In genomic region chr2:93613020-93613419, GRCm38 (mm10) we compare ENCODE assay signal across 40 mouse cellular contexts. TPM values are rescaled to one million over a fixed set of nuclear protein-coding genes. Genes with fewer than 3 reads are reported as not detected.
"Had no signal": no experiment of that assay in that cellular context is flagged by ENCODE, and none has a peak within 500 bp of the region (broad histone marks: within the 10 kb centered on the region; RNA-seq: fewer than 3 reads in every experiment).

No protein-coding gene starts in this region.

- H3K4me2 ChIP-seq: heart, embryonic 11.5 days; heart, embryonic 13.5 days; heart, embryonic 15.5 days; hindbrain, embryonic 12.5 days; hindbrain, embryonic 14.5 days; kidney, embryonic 15.5 days; limb, embryonic 13.5 days; limb, embryonic 15.5 days had no signal

- H3K4me1 ChIP-seq: heart, embryonic 15.5 days had no signal

- H3K36me3 ChIP-seq: heart, embryonic 13.5 days; heart, embryonic 15.5 days; hindbrain, embryonic 10.5 days; hindbrain, embryonic 12.5 days; kidney, embryonic 15.5 days; limb, embryonic 13.5 days; limb, embryonic 15.5 days had no signal

- H3K4me3 ChIP-seq: gastrocnemius, adult 2 months; heart, adult 2 months; heart, embryonic 13.5 days; heart, embryonic 15.5 days; hindbrain, embryonic 10.5 days; hindbrain, embryonic 12.5 days; kidney, embryonic 15.5 days; limb, embryonic 13.5 days; limb, embryonic 15.5 days had no signal

- DNase-seq: gastrocnemius, adult 2 months; gastrocnemius, postnatal 14 days; gastrocnemius, postnatal 36 days; heart, adult 11 months; heart, adult 2 months; heart, postnatal 14 days; heart, postnatal 4 days; kidney, adult 11 months; kidney, adult 2 months; kidney, adult 9 months; kidney, postnatal 14 days; kidney, postnatal 36 days; layer of hippocampus, adult 9-11 months; layer of hippocampus, postnatal 36 days; left cerebral cortex, postnatal 4 days had no signal

- ATAC-seq: hindbrain, embryonic 16.5 days; inflammation-experienced regulatory T-cells, adult 6 months had no signal

- H3K9ac ChIP-seq: heart, embryonic 13.5 days; heart, embryonic 15.5 days; hindbrain, embryonic 12.5 days; hindbrain, embryonic 14.5 days; kidney, embryonic 15.5 days; limb, embryonic 13.5 days; limb, embryonic 15.5 days; liver, embryonic 14.5 days had no signal

- H3K27ac ChIP-seq: gastrocnemius, adult 2 months; heart, adult 2 months; heart, embryonic 13.5 days; heart, embryonic 15.5 days; hindbrain, embryonic 10.5 days; hindbrain, embryonic 12.5 days; hindbrain, embryonic 14.5 days; kidney, embryonic 15.5 days; kidney, postnatal 0 days; limb, embryonic 13.5 days; limb, embryonic 15.5 days; liver, embryonic 14.5 days had no signal

- H3K9me3 ChIP-seq: heart, embryonic 13.5 days; heart, embryonic 15.5 days; hindbrain, embryonic 10.5 days; hindbrain, embryonic 12.5 days; kidney, embryonic 15.5 days; limb, embryonic 13.5 days; limb, embryonic 15.5 days had no signal

RNA-seq across cellular contexts. Expression of gene Alx4, which starts 29.2 kb away (rescaled TPM):
- polyA plus RNA-seq: heart, postnatal 0 days had no signal

RNA-seq across cellular contexts. Expression of gene Gm10803, which starts 52.7 kb away (rescaled TPM):
- total RNA-seq: gastrocnemius, adult 2 months; gastrocnemius, postnatal 14 days; gastrocnemius, postnatal 36 days; heart, adult 2 months; heart, postnatal 14 days; heart, postnatal 4 days; layer of hippocampus, adult 18-20 months; layer of hippocampus, adult 8-10 months; layer of hippocampus, postnatal 14 days; layer of hippocampus, postnatal 36 days; left cerebral cortex, adult 18-20 months; left cerebral cortex, adult 8-10 months; left cerebral cortex, postnatal 10 days; left cerebral cortex, postnatal 25 days; left cerebral cortex, postnatal 4 days had no signal
- polyA plus RNA-seq: frontal cortex, adult 2 months; gonadal fat pad, adult 2 months; heart, adult 2 months; heart, embryonic 11.5 days; heart, embryonic 13.5 days; heart, embryonic 15.5 days; heart, postnatal 0 days; hindbrain, embryonic 10.5 days; hindbrain, embryonic 12.5 days; hindbrain, embryonic 14.5 days; hindbrain, embryonic 16.5 days; inflammation-experienced regulatory T-cells, adult 6 months; kidney, adult 2 months; kidney, embryonic 15.5 days; kidney, postnatal 0 days; large intestine, adult 2 months; limb, embryonic 11.5 days; limb, embryonic 13.5 days; limb, embryonic 15.5 days; liver, embryonic 14.5 days had no signal
